Mouse (Mus musculus): Measurements from ENCODE around the gene Mcm3ap. TPM values are rescaled to one million over a fixed set of nuclear protein-coding genes. Genes with fewer than 3 reads are reported as not detected.

The Mcm3ap gene
- polyA plus RNA-seq, 1 experiment, result 66.6 TPM

GRCm38 (mm10) chr10:76548218-76548617 lies 79.5 kb downstream of the Mcm3ap start:
- Histone ChIP-seq H3K9ac (ENCODE audit: low read depth, poor library complexity, severe bottlenecking) (no peak overlapping the region), H3K27ac (ENCODE audit: insufficient read depth, low read length) (no peak overlapping the region), H3K36me3 (ENCODE audit: control insufficient read depth, insufficient read depth, low read length, poor library complexity, severe bottlenecking) (peaks cover 29% of the 10 kb centered on the region), H3K4me3 (ENCODE audit: low read depth, low read length) (no peak overlapping the region), H3K27me3 (ENCODE audit: control insufficient read depth, insufficient read depth, low read length, poor library complexity, severe bottlenecking) (no peaks in the 10 kb centered on the region), H3K4me1 (ENCODE audit: control insufficient read depth, insufficient read depth, low read length) (no peaks in the 10 kb centered on the region), H3K9me3 (replicated peaks; ENCODE audit: control insufficient read depth, insufficient read depth, low read length, poor library complexity, severe bottlenecking) (no peaks in the 10 kb centered on the region)
- TF ChIP-seq EP300 (IDR thresholded peaks at IDR 0.05; ENCODE audit: insufficient read depth, low read depth, low read length), result no peak
- no peak for TF ChIP-seq POLR2A (IDR thresholded peaks at IDR 0.05; ENCODE audit: insufficient read depth, low read length)
- no peak for TF ChIP-seq CTCF (IDR thresholded peaks at IDR 0.05; ENCODE audit: low read depth, low read length)

- H3K27me3 ChIP-seq (ENCODE audit: control insufficient read depth, insufficient read depth, low read length, poor library complexity, severe bottlenecking), result no peaks in the 10 kb centered on the region
- H3K4me1 ChIP-seq (ENCODE audit: control insufficient read depth, insufficient read depth, low read length), result no peaks in the 10 kb centered on the region
- H3K9me3 ChIP-seq (replicated peaks; ENCODE audit: control insufficient read depth, insufficient read depth, low read length, poor library complexity, severe bottlenecking), result no peaks in the 10 kb centered on the region
- TF ChIP-seq EP300 (IDR thresholded peaks at IDR 0.05; ENCODE audit: insufficient read depth, low read depth, low read length) (no peak), CTCF (IDR thresholded peaks at IDR 0.05; ENCODE audit: low read depth, low read length) (peak; percentile 55)
- no peak overlapping the region for H3K9ac ChIP-seq (ENCODE audit: low read depth, poor library complexity, severe bottlenecking)
- H3K4me3 ChIP-seq (ENCODE audit: low read depth, low read length), result no peak overlapping the region
- H3K27ac ChIP-seq (ENCODE audit: insufficient read depth, low read length), result no peak overlapping the region
- H3K36me3 ChIP-seq (ENCODE audit: control insufficient read depth, insufficient read depth, low read length, poor library complexity, severe bottlenecking), result peaks cover 30% of the 10 kb centered on the region
Measured at GRCm38 (mm10) chr10:76550458-76550857, 81.7 kb downstream of the Mcm3ap start.

GRCm38 (mm10) chr10:76551556-76551955 lies 82.8 kb downstream of the Mcm3ap start:
- Histone ChIP-seq H3K36me3 (ENCODE audit: control insufficient read depth, insufficient read depth, low read length, poor library complexity, severe bottlenecking) (peaks cover 30% of the 10 kb centered on the region), H3K9me3 (replicated peaks; ENCODE audit: control insufficient read depth, insufficient read depth, low read length, poor library complexity, severe bottlenecking) (no peaks in the 10 kb centered on the region), H3K4me3 (ENCODE audit: low read depth, low read length) (no peak overlapping the region), H3K27me3 (ENCODE audit: control insufficient read depth, insufficient read depth, low read length, poor library complexity, severe bottlenecking) (no peaks in the 10 kb centered on the region), H3K4me1 (ENCODE audit: control insufficient read depth, insufficient read depth, low read length) (no peaks in the 10 kb centered on the region), H3K9ac (ENCODE audit: low read depth, poor library complexity, severe bottlenecking) (no peak overlapping the region), H3K27ac (ENCODE audit: insufficient read depth, low read length) (no peak overlapping the region)
- TF ChIP-seq POLR2A (IDR thresholded peaks at IDR 0.05; ENCODE audit: insufficient read depth, low read length), result no peak
- no peak for TF ChIP-seq EP300 (IDR thresholded peaks at IDR 0.05; ENCODE audit: insufficient read depth, low read depth, low read length)
- no peak for TF ChIP-seq CTCF (IDR thresholded peaks at IDR 0.05; ENCODE audit: low read depth, low read length)

GRCm38 (mm10) chr10:76554061-76554460 lies 85.3 kb downstream of the Mcm3ap start:
- no peak overlapping the region for H3K27ac ChIP-seq (ENCODE audit: insufficient read depth, low read length)
- no peak overlapping the region for H3K9ac ChIP-seq (ENCODE audit: low read depth, poor library complexity, severe bottlenecking)
- no peaks in the 10 kb centered on the region for H3K4me1 ChIP-seq (ENCODE audit: control insufficient read depth, insufficient read depth, low read length)
- TF ChIP-seq POLR2A (IDR thresholded peaks at IDR 0.05; ENCODE audit: insufficient read depth, low read length), result no peak
- TF ChIP-seq EP300 (IDR thresholded peaks at IDR 0.05; ENCODE audit: insufficient read depth, low read depth, low read length), result no peak
- TF ChIP-seq CTCF (IDR thresholded peaks at IDR 0.05; ENCODE audit: low read depth, low read length), result no peak
- H3K36me3 ChIP-seq (ENCODE audit: control insufficient read depth, insufficient read depth, low read length, poor library complexity, severe bottlenecking), result peaks cover 22% of the 10 kb centered on the region
- H3K27me3 ChIP-seq (ENCODE audit: control insufficient read depth, insufficient read depth, low read length, poor library complexity, severe bottlenecking), result no peaks in the 10 kb centered on the region
- no peak overlapping the region for H3K4me3 ChIP-seq (ENCODE audit: low read depth, low read length)
- H3K9me3 ChIP-seq (replicated peaks; ENCODE audit: control insufficient read depth, insufficient read depth, low read length, poor library complexity, severe bottlenecking), result no peaks in the 10 kb centered on the region

- H3K9ac ChIP-seq (ENCODE audit: low read depth, poor library complexity, severe bottlenecking), result no peak within 1 kb of the TSS
- H3K4me3 ChIP-seq (ENCODE audit: low read depth, low read length), result no peak within 1 kb of the TSS
- TF ChIP-seq POLR2A (IDR thresholded peaks at IDR 0.05; ENCODE audit: insufficient read depth, low read length), result no peak
- TF ChIP-seq CTCF (IDR thresholded peaks at IDR 0.05; ENCODE audit: low read depth, low read length), result no peak
- TF ChIP-seq EP300 (IDR thresholded peaks at IDR 0.05; ENCODE audit: insufficient read depth, low read depth, low read length), result no peak
- H3K9me3 ChIP-seq (replicated peaks; ENCODE audit: control insufficient read depth, insufficient read depth, low read length, poor library complexity, severe bottlenecking), result no peaks in the 10 kb centered on the region
- no peaks in the 10 kb centered on the region for H3K36me3 ChIP-seq (ENCODE audit: control insufficient read depth, insufficient read depth, low read length, poor library complexity, severe bottlenecking)
- no peaks in the 10 kb centered on the region for H3K27me3 ChIP-seq (ENCODE audit: control insufficient read depth, insufficient read depth, low read length, poor library complexity, severe bottlenecking)
- H3K4me1 ChIP-seq (ENCODE audit: control insufficient read depth, insufficient read depth, low read length), result no peaks in the 10 kb centered on the region
- no peak within 1 kb of the TSS for H3K27ac ChIP-seq (ENCODE audit: insufficient read depth, low read length)
Measured at GRCm38 (mm10) chr10:76561972-76562371, 93.2 kb downstream of the Mcm3ap start, which contains the start of gene Spatc1l. TSS of gene Spatc1l (plus strand) at chr10:76562272.

Other genes starting within 250 kb of the Mcm3ap start
- 22.5 and 28.6 TPM in 2 replicates for gene Prmt2, start 231.1 kb upstream of the Mcm3ap start, polyA plus RNA-seq (2011; ENCODE audit: insufficient read depth, insufficient read length, low read depth, missing spikeins)
- gene S100b, start 215.1 kb upstream of the Mcm3ap start, polyA plus RNA-seq (2011; ENCODE audit: insufficient read depth, insufficient read length, low read depth, missing spikeins), result not detected in 2 replicates
- 10.4 and 12.5 TPM in 2 replicates for gene Dip2a, start 123.6 kb upstream of the Mcm3ap start, polyA plus RNA-seq (2011; ENCODE audit: insufficient read depth, insufficient read length, low read depth, missing spikeins)
- 47.3 and 67.3 TPM in 2 replicates for gene AC141477.1, start 28.5 kb upstream of the Mcm3ap start, polyA plus RNA-seq (2011; ENCODE audit: insufficient read depth, insufficient read length, low read depth, missing spikeins)
- 42.2 and 47.0 TPM in 2 replicates for gene Pcnt, start 26.1 kb upstream of the Mcm3ap start, polyA plus RNA-seq (2011; ENCODE audit: insufficient read depth, insufficient read length, low read depth, missing spikeins)
- not detected in 2 replicates for gene 2610028H24Rik, start 19.8 kb upstream of the Mcm3ap start, polyA plus RNA-seq (2011; ENCODE audit: insufficient read depth, insufficient read length, low read depth, missing spikeins)
- gene Ybey, start 187 bp downstream of the Mcm3ap start, polyA plus RNA-seq (2011; ENCODE audit: insufficient read depth, insufficient read length, low read depth, missing spikeins), result 4.1 and 5.6 TPM in 2 replicates
- 111 and 112 TPM in 2 replicates for gene Lss, start 62.7 kb downstream of the Mcm3ap start, polyA plus RNA-seq (2011; ENCODE audit: insufficient read depth, insufficient read length, low read depth, missing spikeins)
- gene Spatc1l, start 93.3 kb downstream of the Mcm3ap start, polyA plus RNA-seq (2011; ENCODE audit: insufficient read depth, insufficient read length, low read depth, missing spikeins), result not detected in 2 replicates
- not detected in 2 replicates for gene Ftcd, start 106.7 kb downstream of the Mcm3ap start, polyA plus RNA-seq (2011; ENCODE audit: insufficient read depth, insufficient read length, low read depth, missing spikeins)
- gene Col6a2, start 154.7 kb downstream of the Mcm3ap start, polyA plus RNA-seq (2011; ENCODE audit: insufficient read depth, insufficient read length, low read depth, missing spikeins), result 2.7 and 3.0 TPM in 2 replicates

Measured in ES-Bruce4 (cell line).